Mouse (Mus musculus): ENCODE data around the gene Aqp9. TPM values are rescaled to one million over a fixed set of nuclear protein-coding genes. Genes with fewer than 3 reads are reported as not detected.

The Aqp9 gene
- 0.34 and 0.36 TPM in 2 replicates for polyA plus RNA-seq (2012; rRNA removed)

DNA sequence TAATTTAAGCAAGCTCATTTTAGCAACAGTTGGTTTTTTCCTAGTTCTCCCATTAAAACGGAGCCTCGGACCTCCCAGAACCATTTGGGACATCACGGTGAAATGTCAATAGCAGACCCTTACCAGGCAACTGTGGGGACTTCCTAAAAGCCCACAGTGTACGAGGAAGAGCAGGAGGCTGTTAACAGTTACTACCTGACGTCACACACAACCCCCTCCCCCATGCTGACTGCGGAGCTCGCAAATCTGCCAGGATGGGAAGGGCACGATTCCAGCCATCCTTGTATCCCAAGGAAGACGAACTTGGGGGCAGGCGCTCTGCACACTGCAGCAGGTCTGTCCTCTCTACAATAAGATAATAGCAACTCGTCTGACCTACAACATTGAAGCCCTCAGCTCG is at the start of gene Aqp9:
Gene Aqp9, minus strand, starts transcription at position 172 of the 400 bp plus-strand sequence.
- no peak for TF ChIP-seq CTCF (IDR thresholded peaks at IDR 0.05; ENCODE audit: borderline replicate concordance, extremely low read depth, insufficient read depth, insufficient read length)
- TF ChIP-seq POLR2A (IDR thresholded peaks at IDR 0.05; ENCODE audit: borderline replicate concordance, extremely low read depth, insufficient read depth, insufficient read length, poor library complexity, severe bottlenecking): no peak
- DNase-seq (ENCODE audit: low read depth): peak; percentile 67

DNA sequence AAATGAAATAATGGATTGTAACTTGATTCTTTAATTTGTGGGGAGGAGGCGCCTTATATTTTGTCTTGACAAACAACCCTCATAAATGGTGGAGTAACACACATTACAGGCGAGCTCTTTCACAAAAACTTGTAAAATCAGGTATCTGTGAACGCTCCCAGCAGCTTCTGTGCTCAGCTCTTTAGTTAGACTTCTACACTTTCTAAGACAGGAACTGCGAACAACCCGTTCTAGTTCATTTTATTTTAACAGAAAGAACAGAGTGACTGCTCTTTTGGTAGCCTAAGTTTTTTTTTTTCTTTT is 49.3 kb upstream of the Aqp9 start:
- TF ChIP-seq CTCF (IDR thresholded peaks at IDR 0.05; ENCODE audit: borderline replicate concordance, extremely low read depth, insufficient read depth, insufficient read length) (no peak), POLR2A (IDR thresholded peaks at IDR 0.05; ENCODE audit: borderline replicate concordance, extremely low read depth, insufficient read depth, insufficient read length, poor library complexity, severe bottlenecking) (no peak)
- peak; percentile 39 for DNase-seq (ENCODE audit: low read depth)

DNA sequence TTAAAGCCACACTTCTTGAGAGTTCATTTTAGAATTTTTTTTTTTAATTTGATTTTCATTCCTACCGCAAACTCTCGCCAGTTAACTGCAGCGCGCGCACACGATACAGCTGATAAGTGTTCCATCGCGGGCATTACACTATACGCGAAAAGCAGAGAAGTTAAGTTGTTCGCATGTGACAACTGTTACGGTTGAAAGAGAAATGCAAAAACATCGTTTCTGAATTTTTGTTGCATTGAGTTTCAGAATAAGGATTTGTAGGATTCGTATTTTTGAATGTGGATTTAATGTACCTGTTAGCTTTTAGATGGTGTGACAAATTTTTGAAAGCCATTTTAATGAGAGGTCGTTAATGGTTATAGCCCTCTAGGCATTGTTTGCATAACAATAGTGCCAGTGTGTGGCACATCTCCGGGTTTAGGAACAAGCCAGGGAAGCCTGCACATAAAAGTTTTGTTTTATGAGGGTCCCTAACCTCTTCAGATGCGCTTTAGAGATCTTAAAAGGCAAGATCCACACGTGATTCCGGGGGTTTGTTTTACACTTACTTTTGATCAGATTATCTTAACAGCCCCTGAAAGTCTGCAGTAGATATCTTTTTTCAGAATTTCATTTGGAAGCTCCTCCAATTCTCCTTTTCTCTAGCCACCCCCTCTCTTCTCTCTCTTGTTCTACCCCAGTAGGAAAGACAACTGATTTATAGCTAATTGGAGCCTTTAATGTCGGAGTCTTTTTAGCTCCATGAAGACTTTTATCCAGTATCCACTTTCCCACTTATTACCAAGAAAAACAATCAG is 48.7 kb upstream of the Aqp9 start:
- TF ChIP-seq CTCF (IDR thresholded peaks at IDR 0.05; ENCODE audit: borderline replicate concordance, extremely low read depth, insufficient read depth, insufficient read length): no peak
- no peak for TF ChIP-seq POLR2A (IDR thresholded peaks at IDR 0.05; ENCODE audit: borderline replicate concordance, extremely low read depth, insufficient read depth, insufficient read length, poor library complexity, severe bottlenecking)
- DNase-seq (ENCODE audit: low read depth): peak; percentile 63

DNA sequence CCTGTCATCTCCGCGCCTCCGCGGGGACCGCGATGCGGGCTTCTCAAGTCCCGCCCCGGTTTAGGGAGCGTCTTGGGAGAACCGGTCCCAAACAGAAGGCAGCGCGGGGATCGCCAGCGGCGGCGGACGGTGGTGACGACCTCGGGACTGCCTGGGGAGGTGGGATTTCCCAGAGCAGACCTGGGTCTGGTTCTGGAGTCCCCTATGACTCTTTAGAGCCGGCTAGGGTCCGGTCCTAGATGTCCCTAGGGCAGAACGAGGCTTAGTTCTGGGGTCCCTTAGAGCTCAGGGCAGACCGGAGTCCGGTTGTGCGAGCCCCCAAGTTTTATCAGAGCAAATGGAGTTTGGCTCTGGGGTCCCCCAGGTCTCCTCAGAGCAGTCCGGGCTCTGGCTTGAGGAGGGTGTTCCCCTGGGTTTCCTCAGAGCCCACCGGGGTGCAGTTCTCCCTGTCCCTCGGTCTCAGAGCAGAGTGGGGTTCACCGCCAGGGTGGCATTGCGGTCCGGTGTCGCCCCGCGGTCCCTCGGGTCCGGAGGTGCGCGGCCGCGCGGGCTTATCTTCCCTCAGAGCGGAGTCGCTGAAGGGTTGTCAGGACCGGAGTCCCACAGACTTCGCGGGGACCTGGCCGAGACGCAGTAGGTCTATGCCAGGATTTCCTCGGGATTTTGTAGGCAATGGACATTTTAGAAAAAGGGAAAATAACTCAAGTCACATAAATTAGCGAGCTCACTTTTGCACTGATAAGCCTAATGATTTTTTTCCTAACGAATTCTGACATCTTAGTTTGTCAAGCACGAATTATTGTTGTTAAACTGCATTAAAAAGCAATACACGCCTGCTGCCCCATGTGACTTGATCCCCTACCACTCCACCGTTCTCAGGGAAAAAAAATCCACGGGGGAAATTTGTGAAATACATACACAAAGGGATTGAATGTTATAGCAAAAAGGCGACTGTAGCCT is 47.8 kb upstream of the Aqp9 start:
- DNase-seq (ENCODE audit: low read depth): peak; percentile 54
- no peak for TF ChIP-seq CTCF (IDR thresholded peaks at IDR 0.05; ENCODE audit: borderline replicate concordance, extremely low read depth, insufficient read depth, insufficient read length)
- no peak for TF ChIP-seq POLR2A (IDR thresholded peaks at IDR 0.05; ENCODE audit: borderline replicate concordance, extremely low read depth, insufficient read depth, insufficient read length, poor library complexity, severe bottlenecking)

DNA sequence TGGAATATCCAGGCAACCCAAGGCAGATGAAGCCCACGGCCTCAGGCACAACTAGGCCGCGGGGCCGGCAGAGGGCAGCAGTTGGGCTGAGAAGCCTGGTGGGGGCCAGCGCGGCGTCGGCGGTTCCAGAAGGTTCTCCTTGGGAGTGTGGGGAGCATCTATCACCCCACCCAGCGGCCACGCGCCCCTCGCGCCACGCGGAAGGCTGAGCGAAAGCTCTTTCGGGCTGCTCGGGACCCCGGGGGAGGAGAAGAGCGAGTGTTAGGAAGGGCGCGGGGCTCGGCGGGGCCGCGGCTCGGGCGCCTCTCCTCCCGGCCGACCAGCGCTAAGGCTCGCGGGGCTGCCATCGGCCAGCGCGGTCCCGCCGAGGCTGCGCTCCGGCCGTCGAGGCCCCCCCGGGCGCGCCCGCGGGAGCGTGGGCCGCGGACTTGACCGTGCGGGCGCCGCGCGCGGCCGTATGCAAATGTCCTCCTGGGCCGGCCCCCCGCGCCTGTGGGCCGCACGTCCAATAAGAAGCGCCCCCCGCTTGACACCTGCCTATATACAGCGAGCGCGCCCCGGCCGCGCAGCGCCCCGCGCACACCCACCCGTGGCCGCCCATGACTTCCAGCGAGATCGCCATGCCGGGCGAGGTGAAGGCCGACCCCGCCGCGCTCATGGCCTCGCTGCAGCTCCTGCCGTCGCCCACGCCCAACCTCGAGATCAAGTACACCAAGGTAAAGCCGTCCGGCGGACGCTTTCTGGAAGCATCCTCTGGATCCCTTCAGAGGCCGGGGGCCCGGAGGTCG is 47.0 kb upstream of the Aqp9 start, which contains the start of gene Aldh1a2:
Gene Aldh1a2, plus strand, starts transcription at position 542 of the 788 bp plus-strand sequence.
- TF ChIP-seq CTCF (IDR thresholded peaks at IDR 0.05; ENCODE audit: borderline replicate concordance, extremely low read depth, insufficient read depth, insufficient read length) (peak; percentile 57), POLR2A (IDR thresholded peaks at IDR 0.05; ENCODE audit: borderline replicate concordance, extremely low read depth, insufficient read depth, insufficient read length, poor library complexity, severe bottlenecking) (no peak)

DNA sequence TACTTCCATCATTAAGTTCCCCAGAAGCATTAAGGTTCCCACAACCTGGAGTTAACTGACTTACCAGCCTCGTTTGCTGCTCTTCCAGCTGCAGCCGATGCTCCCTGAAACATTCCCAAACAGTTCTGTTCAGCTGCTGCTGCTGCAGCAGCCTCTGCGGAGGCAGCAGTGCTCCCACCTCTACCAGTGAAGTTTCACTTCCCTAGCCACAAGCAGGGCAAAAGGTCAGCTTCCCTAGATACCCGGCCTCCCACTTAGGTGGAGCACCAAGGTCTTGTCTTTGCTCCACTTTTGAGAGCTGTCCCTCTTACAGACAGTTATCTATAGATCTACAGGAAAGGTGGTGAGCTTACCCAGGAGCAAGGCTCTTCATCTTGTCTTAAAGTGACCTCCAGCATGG is 45.2 kb upstream of the Aqp9 start:
- TF ChIP-seq POLR2A (IDR thresholded peaks at IDR 0.05; ENCODE audit: borderline replicate concordance, extremely low read depth, insufficient read depth, insufficient read length, poor library complexity, severe bottlenecking): no peak
- TF ChIP-seq CTCF (IDR thresholded peaks at IDR 0.05; ENCODE audit: borderline replicate concordance, extremely low read depth, insufficient read depth, insufficient read length): no peak
- DNase-seq (ENCODE audit: low read depth): no peak

More for the DNA sequence above, 47.0 kb upstream of the Aqp9 start, which contains the start of gene Aldh1a2:
- DNase-seq (ENCODE audit: low read depth): peak; percentile 61

DNA sequence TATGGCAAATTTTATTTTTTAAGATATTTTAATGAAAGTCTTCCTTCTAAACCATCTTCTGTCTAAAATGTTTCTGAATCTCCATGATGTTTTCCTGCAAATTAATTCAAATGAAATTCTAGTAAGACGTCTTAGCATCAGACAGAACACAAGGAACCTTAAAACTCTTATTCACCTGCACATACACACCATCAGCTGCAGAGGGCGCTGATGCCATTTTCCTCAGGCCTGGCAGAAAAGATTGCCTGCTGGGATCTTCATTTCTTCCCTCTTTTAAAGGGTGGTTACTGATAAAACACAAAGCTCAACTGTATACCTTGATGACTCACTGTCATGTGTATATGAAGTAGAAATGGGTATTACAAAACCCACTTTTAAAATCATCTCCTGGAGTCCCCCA is 42.4 kb upstream of the Aqp9 start:
- DNase-seq (ENCODE audit: low read depth): peak; percentile 56
- TF ChIP-seq POLR2A (IDR thresholded peaks at IDR 0.05; ENCODE audit: borderline replicate concordance, extremely low read depth, insufficient read depth, insufficient read length, poor library complexity, severe bottlenecking) (no peak), CTCF (IDR thresholded peaks at IDR 0.05; ENCODE audit: borderline replicate concordance, extremely low read depth, insufficient read depth, insufficient read length) (peak; percentile 70; the same call in 1 of the 2 replicates)

DNA sequence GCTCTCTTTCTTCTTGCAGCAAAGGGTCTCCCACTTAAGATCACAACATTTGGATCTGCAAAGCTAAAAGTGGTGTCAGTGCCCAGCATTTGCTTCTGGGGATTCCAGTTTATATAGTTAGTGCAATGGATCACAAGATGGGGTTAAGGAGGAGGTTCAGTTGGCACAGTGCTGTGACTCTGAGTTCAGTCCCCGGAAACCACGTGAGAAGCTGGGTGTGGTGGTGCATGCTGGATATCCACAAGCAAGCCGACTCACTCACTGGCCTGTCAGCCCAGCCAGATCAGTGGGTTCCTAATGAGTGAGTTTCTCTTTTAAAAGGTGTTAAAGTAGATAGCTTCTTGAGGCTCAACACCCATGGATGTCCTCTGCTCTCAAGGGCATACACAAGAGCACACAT is 40.8 kb upstream of the Aqp9 start:
- TF ChIP-seq CTCF (IDR thresholded peaks at IDR 0.05; ENCODE audit: borderline replicate concordance, extremely low read depth, insufficient read depth, insufficient read length) (no peak), POLR2A (IDR thresholded peaks at IDR 0.05; ENCODE audit: borderline replicate concordance, extremely low read depth, insufficient read depth, insufficient read length, poor library complexity, severe bottlenecking) (no peak)
- DNase-seq (ENCODE audit: low read depth): no peak

DNA sequence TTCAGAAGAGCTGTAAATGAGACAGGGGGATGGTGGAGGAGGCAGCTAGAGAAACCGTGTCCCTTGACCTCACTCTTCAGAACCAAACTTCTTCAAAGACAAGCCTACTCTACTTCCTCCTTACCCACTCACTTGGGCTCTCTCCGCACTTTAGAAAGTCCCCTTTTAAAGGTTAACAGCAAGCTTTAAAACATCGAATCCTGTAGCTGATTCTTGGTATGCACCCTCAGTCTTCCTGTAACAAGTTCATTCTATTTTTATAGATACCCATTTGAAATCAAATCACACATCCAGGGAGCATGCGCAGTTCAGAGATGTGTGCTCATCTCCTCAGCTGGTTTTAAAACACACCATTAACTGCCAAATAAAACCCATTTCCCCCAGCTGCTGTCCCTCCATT is 33.8 kb upstream of the Aqp9 start:
- TF ChIP-seq CTCF (IDR thresholded peaks at IDR 0.05; ENCODE audit: borderline replicate concordance, extremely low read depth, insufficient read depth, insufficient read length) (no peak), POLR2A (IDR thresholded peaks at IDR 0.05; ENCODE audit: borderline replicate concordance, extremely low read depth, insufficient read depth, insufficient read length, poor library complexity, severe bottlenecking) (no peak)

DNA sequence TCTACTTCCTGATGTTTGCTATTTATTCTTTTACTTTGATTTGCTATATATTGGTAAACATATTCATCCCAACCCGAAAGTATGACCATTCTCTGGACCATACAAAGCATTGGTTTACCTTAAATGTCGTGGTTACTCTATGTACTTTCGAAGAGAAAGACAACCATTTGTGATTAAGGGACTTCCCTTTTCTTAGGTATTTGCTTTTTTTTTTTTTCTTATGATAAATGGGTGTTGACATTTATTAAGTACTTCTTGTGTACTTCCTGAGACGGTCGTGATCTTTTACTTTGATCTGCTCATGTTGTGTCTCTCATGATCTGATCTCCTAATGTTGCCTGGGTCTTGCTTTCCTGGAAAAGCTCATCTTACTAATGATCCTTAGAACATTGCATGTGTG is 30.3 kb upstream of the Aqp9 start:
- no peak for DNase-seq (ENCODE audit: low read depth)
- TF ChIP-seq POLR2A (IDR thresholded peaks at IDR 0.05; ENCODE audit: borderline replicate concordance, extremely low read depth, insufficient read depth, insufficient read length, poor library complexity, severe bottlenecking) (no peak), CTCF (IDR thresholded peaks at IDR 0.05; ENCODE audit: borderline replicate concordance, extremely low read depth, insufficient read depth, insufficient read length) (no peak)

More for the DNA sequence above, 33.8 kb upstream of the Aqp9 start:
- no peak for DNase-seq (ENCODE audit: low read depth)

Data from brain, embryonic 14.5 days (tissue).